Mouse (Mus musculus): ENCODE results near the gene B4galt7. TPM values are rescaled to one million over a fixed set of nuclear protein-coding genes. Genes with fewer than 3 reads are reported as not detected.
"Not testable (repeated sequence)": the region's sequence is repeated elsewhere in the genome, so short reads cannot be mapped to it uniquely, and the experiment has no call there.

The B4galt7 gene
- polyA plus RNA-seq, 1 experiment = 25.3 TPM

DNA sequence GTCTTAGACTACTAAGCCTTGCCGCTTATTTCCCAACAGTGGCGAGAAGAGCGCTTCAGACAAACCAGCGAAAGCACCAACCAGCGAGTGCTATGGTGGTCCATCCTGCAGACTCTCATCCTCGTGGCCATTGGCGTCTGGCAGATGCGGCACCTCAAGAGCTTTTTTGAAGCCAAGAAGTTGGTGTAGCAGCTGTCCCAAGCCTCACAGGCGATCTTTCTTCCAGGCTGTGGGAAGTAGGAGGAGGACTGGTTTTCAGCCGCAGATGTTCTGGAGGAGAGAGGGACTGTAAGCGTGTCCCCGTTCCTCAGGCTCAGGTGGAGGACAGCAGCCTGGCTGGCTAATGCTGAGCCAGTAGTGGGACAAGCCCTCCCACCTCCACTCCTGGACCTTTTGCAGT is 2.9 kb upstream of the B4galt7 start:
- no peak for DNase-seq (ENCODE audit: low read depth)

DNA sequence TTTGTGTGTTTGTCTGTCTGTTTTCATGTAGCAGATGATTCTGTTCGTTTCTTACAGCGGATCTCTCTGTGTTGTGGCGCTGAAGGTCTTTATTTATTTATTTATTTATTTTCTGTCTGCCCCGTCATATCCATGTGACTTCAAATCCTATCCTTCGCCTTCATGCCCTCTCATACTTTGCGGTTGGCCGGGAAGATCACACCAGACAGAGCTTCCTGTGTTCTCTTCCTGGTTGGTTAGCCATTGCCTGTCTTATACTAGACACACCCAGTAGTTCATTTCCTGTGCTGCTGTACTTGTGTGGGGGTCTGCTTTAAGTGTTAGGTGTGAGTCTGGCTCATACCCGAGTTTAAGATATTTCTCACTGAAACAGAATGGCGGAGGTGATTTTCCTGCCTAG is 961 bp downstream of the B4galt7 start:
- DNase-seq (ENCODE audit: low read depth) = no peak

DNA sequence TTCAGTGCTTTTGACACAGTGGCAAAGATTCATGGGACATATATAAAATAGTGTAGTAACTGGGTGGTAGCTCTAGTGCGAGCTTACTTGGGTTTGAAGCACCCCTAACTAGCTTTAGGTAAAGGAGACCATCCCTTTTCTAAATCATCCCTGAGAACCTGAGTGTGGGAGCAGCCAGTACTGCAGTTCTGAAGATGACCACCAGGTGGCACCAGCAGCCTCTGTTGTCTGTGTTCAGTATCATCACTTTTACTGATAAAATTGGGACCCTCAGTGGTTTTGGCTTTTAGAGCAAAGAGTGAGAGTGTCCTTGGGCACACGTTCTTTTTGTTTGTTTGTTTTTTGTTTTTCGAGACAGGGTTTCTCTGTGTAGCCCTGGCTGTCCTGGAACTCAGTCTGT is 1.9 kb downstream of the B4galt7 start:
- no peak for DNase-seq (ENCODE audit: low read depth)

- DNase-seq (ENCODE audit: low read depth) = no peak
Measured at GRCm38 (mm10) chr13:55604606-55605005, 4.9 kb downstream of the B4galt7 start.

DNA sequence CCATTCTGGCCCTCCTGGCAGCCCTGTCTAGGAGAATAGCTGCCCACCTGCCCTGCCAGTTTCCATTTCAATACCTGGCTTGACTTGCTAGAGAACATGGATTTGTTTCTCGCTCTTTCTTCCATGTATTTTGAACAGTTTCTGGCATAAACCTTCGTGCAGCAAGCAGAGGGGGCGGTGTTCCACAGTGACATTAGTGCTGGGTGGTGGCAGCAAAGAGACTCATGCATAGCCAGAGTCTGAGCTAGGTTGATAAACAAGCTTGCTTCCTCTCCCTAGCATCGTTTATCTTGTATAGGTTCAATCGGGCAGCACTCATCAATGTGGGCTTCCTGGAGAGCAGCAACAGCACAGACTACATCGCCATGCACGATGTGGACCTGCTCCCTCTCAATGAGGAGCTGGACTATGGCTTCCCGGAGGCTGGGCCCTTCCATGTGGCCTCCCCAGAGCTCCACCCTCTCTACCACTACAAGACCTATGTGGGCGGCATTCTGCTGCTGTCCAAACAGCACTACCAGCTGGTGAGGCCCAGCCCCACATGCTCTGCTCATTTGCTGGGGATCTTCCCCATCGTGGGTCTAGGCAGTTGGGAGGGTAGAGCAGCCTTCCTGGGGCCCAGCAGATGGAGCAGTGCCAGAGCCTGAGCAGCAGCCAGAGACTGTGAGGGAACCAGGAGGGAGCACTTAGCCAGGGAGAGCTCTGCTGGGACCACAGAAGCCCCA is 7.4 kb downstream of the B4galt7 start:
- DNase-seq (ENCODE audit: low read depth) = no peak

GRCm38 (mm10) chr13:55607624-55608006 is 7.9 kb downstream of the B4galt7 start:
- DNase-seq (ENCODE audit: low read depth) = no peak

DNA sequence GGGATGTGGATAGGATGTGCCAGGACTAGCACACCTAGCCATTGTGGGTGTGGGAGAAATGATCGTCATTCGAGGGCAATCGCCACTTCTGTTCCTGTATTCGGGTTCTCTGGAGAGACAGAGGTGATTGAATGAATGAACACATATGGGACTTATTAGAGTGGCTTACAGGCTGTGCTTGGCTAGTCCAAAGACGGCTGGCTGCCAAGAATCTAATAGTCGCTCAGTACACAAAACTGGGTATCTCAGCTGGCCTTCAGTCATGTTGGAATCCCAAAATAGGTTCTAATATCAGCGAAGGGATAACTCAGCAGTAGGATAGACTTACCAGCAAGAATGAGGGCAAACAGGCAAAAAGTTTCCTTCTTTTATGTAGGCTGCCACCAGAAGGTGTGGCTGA is 12.3 kb downstream of the B4galt7 start:
- DNase-seq (ENCODE audit: low read depth) = no peak

DNA sequence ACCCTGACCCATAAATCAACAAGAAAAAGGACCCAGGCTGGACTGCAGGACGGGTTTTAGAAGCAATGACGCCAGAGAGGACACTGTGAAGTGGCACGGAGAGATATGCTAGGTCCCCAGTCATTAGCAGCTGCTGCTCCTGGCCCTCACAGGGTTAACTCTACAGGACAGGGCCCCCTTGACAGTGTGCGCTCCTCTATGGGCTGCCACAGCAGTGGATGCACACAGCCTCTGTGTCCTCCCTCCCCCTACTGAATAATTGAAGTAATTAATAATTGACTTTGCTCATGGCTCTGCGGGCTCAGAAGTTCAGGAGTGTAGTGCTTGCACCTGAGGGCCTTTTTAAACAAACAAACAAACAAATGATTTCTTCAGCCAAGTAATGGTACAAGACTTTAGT is 13.8 kb downstream of the B4galt7 start:
- no peak for DNase-seq (ENCODE audit: low read depth)

DNA sequence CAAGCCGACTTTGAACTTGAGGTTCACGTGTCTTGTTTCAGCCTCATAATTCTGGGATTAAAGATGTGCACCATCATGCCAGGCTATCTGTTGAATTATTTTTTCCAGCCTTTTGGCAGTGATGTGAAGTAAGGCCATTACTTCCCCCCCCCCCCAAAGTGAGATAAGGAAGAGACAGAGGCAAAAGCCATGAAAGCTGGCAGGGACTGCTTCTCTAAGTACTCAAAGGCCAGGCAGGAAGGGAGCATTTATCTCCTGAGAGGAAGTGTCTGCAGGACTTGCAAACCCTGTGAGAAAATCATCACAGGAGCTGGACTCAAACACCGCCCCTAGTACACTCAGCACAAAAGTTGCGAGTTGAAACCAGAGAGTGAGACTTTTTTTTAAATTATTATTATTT is 19.6 kb downstream of the B4galt7 start:
- DNase-seq (ENCODE audit: low read depth) = no peak

GRCm38 (mm10) chr13:55620275-55620674 is 20.6 kb downstream of the B4galt7 start:
- no peak for DNase-seq (ENCODE audit: low read depth)

- not testable (repeated sequence) for DNase-seq (ENCODE audit: low read depth)
Measured at GRCm38 (mm10) chr13:55622156-55622648, 22.5 kb downstream of the B4galt7 start.

GRCm38 (mm10) chr13:55622649-55623541 is 23.2 kb downstream of the B4galt7 start, which contains the start of gene Caml:
Gene Caml (plus strand): TSS chr13:55623005.
- DNase-seq (ENCODE audit: low read depth) = peak; percentile 76

DNA sequence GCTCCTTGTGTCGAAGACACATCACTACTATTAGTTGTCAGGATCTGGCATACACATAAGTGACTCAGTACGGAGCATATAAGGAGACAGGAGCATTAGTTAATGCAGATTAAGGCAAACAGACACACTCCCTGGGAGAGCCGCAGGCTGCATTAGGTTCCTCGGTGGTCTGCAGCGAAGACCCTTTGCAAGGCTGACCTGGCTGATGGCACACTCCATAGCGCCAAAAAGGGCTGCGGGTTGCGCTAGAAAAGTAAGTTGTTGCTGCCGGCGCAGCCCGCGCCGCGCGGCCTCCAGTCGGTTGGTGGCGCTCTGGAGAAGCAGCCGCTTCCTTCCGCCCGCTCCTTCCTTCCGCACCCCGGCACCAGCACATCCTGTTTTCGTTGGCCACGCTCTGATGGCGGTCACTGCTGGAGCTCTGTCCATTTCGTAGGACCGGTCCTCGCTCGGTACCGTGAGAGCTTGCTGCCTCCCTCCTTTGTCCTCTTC is 35.0 kb downstream of the B4galt7 start, which contains the start of gene Ddx46:
TSS of gene Ddx46 (plus strand) at position 389 of the 489 bp plus-strand sequence.
- no peak for DNase-seq (ENCODE audit: low read depth)

DNA sequence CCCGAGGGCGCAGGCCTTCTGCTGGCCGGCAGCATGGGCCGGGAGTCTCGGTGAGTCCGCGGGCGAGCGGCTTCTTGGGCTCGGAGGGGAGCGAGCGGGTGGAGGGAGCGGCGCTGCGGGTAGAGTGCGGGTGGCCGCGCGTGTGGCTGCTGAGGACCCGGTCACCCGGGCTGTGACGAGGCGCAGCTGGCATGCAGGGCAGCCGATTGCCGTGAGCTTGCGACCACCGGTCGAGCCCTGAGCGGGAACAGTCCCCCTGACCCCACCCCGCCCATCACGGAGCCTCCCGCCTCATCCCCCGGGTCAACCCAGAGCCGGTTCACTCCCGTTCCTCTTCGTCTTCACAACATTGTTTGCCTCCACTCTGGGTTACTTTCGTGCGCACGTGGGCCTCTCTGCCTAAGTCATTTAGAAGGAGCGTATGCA is 35.5 kb downstream of the B4galt7 start:
- no peak for DNase-seq (ENCODE audit: low read depth)

- no peak for DNase-seq (ENCODE audit: low read depth)
Measured at GRCm38 (mm10) chr13:55636185-55636983, 36.7 kb downstream of the B4galt7 start.

DNA sequence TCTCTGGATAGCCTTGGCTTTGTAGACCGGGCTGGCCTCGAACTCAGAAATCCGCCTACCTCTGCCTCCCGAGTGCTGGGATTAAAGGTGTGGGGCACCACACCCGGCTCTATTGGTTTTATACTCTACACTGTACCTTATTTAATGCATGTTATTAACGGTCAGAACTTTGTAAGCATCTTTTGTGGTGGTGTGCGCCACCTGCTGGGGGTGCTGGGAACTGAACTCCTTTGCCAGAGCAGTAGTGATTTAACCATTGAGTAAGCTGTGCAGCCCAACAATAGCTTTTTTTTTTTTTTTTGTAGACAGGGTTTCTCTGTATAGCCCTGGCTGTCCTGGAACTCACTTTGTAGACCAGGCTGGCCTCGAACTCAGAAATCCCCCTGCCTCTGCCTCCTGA is 40.8 kb downstream of the B4galt7 start:
- not testable (repeated sequence) for DNase-seq (ENCODE audit: low read depth)

DNA sequence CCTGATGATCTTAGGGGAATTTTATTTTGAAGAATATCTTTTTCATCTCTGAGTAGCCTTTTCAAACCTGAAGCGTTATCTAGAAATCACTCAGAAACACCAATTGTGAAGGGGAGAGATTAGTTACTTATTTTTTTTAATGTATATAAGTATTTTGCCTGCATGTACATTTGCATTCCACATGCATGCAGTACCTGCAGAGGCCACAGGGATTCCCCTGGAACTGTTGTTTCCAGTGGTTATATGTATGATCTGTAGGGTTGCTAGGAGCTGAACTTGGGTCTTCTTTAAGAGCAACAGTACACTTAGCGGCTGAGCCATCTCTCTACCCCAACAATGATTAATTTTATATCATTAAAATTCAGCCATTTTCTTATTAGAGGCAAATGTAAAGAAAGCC is 44.8 kb downstream of the B4galt7 start:
- no peak for DNase-seq (ENCODE audit: low read depth)

DNA sequence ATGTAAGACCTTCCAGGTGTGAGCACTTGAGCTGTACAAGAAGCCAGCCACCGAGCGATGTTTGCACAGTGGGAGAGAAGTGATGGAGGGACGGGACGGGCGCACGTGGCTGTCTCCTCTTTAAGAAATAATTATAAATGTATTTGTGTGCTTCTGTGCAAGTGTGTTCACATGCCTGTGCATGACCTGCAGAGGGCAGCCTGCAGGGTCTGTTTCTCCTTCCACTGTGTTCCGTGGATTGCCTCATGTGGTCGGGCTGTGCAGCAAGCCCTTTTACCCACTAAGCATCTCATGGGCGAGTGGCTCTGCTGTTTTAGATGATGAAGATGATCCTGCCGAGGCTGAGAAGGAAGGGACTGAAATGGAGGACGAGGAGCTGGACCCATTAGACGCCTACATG is 50.4 kb downstream of the B4galt7 start:
- DNase-seq (ENCODE audit: low read depth) = no peak

DNA sequence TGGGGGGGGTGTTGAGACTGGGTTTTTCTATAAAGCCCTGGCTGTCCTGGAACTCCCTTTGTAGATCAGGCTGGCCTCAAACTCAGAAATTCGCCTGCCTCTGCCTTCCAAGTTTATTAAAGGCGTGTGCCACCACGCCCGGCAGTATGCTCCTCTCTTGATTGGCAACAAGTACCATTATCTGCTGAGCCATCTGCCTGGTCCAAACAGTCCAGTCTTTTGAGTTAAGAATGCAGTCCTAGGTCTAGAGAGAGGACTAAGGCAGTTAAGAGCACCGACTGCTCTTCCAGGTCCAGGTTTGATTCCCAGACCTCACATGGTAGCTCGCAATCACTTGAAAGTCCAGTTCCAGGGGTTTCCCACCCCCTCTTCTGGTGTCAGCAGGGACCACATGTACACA is 51.3 kb downstream of the B4galt7 start:
- DNase-seq (ENCODE audit: low read depth) = no peak

Measured in gonadal fat pad, adult 2 months (tissue).